In the genomic region with DNA sequence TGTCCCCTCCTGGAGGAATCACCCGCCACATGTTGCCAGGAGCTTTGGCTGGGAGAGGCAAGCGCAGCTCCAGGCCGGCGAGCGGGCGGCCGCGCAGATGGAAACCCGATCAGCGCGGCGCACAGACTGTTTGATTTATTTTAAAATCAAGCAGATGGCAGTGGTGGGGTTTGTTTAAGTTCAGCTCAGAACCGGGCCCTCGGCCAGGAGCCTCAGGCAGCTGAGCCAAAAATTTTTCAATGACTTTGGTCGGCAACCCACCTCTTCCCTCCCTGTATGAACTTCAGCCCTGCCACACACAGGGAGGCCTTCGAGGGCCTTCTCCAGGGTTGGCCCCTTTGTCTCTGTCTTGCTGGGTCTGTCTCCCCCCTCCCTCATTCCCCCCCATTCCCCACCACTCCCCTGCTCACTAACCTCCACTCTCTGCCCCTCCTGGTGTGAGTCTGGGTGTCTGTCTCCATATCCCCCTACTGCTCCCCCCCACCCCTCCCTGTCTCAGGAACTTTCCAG, we compare ENCODE assay signal across 8 mouse cellular contexts. TPM values are rescaled to one million over a fixed set of nuclear protein-coding genes. Genes with fewer than 3 reads are reported as not detected.
DNase-seq lines count a peak whose midpoint lies in the region; ATAC-seq lines count a peak whose summit lies in the region.

No protein-coding gene starts in this region.

- ATAC-seq in hindbrain, embryonic 13.5 days (ENCODE audit: low FRiP score): peak; percentile 77

- H3K4me2 ChIP-seq in hindbrain, embryonic 13.5 days: peak overlapping the region; percentile 25; the same call in 1 of the 2 replicates

- H3K4me1 ChIP-seq in hindbrain, embryonic 13.5 days (replicated peaks): peaks cover 75% of the 10 kb centered on the region

- H3K27me3 ChIP-seq in hindbrain, embryonic 13.5 days: peaks cover 16% of the 10 kb centered on the region; the same call in 1 of the 2 replicates

- H3K9me3 ChIP-seq in hindbrain, embryonic 13.5 days: no peaks in the 10 kb centered on the region

- WGBS in hindbrain, embryonic 13.5 days: 5% methylated on average over 16 of the region's 16 CpGs

- H3K4me3 ChIP-seq in hindbrain, embryonic 13.5 days: no peak overlapping the region

- H3K27ac ChIP-seq in hindbrain, embryonic 13.5 days: peak overlapping the region; percentile 82

- no peak overlapping the region for H3K9ac ChIP-seq in hindbrain, embryonic 13.5 days

- peak; percentile 81 for DNase-seq in Muller cell, postnatal 12 days (ENCODE audit: inconsistent ontology term)
- DNase-seq in cerebellum, postnatal 25 days: peak; percentile 77 to 84
- DNase-seq in gastrocnemius, adult 18-20 months (ENCODE audit: low spot score): peak; percentile 82
- peak; percentile 67 for DNase-seq in left cerebral cortex, adult 11 months (ENCODE audit: low spot score)
- DNase-seq in lung, postnatal 10 days: peak; percentile 91
- peak; percentile 88 for DNase-seq in right cerebral cortex, postnatal 25 days
- no peak for DNase-seq in B cell, adult 2 months

- no peaks in the 10 kb centered on the region for H3K36me3 ChIP-seq in hindbrain, embryonic 13.5 days

RNA-seq across cellular contexts. Expression of a gene that starts 36.7 kb away (rescaled TPM):
- total RNA-seq in gastrocnemius, adult 18-20 months (2021): 10 to 100 TPM; 28.9 to 32.6 TPM
- 21.3 and 22.1 TPM in 2 replicates for polyA plus RNA-seq in hindbrain, embryonic 13.5 days (2015; fragmentation: Nextera tagmentation; extraction: Ambion mirVana)

Comparison
In these comparisons a context has a peak if more than half of its experiments do, and no peak if none do; other contexts are left out.
1. DNase-seq: peak in Muller cell, postnatal 12 days (single experiment), cerebellum, postnatal 25 days (2 of 2), gastrocnemius, adult 18-20 months (single experiment), left cerebral cortex, adult 11 months (single experiment), lung, postnatal 10 days (single experiment) and right cerebral cortex, postnatal 25 days (single experiment); none in B cell, adult 2 months (0 of 2).